Mouse (Mus musculus) induced T-regulatory cell, adult 2 months (primary cell): ENCODE results near the gene Fry.

Experiments
- DNase-seq: peaks from one replicate; pipeline ENCODE4 v3.0.0-alpha.2; 2012; ENCODE audit warnings: low read depth

Fry gene

GRCm38 (mm10) chr5:150389589-150390377, 271.3 kb downstream of the Fry start:
- no peak for DNase-seq

- no peak for DNase-seq
Measured at GRCm38 (mm10) chr5:150390422-150390821, 272.0 kb downstream of the Fry start.

DNA sequence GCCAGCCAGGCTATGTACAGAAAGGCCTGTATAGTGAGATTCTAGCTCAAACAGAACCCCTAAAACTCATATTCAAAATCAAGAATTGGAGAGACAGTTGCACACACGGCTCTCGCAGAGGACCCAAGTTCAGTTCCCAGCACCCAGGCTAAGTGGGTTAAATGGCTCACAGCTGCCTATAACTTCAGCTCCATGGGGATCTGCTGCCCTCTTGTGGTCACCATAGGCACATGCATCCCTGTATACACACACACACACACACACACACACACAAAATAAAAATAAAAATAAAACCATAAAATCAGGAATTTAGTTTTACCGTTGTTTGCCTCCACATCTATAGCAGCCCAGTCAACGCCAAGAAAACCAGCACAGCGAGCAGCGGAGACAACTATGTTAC, 276.2 kb downstream of the Fry start:
- peak; percentile 12 for DNase-seq

GRCm38 (mm10) chr5:150402832-150403447, 284.5 kb downstream of the Fry start:
- no peak for DNase-seq

DNA sequence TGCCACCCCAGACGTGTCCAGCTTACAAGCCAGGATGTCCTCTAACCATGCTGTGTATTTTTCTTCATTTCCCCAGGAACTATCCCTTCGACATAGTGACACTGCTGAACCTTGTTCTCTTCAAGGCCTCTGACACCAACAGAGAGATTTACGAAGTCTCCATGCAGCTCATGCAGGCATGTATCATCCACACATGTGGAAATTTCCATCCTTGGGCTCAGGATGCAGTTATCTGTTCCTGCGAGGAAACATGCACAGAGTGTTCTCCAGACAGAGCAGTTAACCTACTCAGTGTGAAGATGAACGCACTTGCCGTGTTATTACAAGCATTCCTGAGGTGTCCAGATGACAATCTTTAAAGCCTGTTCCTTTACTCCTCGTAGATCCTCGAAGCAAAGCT, 286.4 kb downstream of the Fry start:
- DNase-seq, result no peak

- no peak for DNase-seq
Measured at GRCm38 (mm10) chr5:150408979-150409378, 290.5 kb downstream of the Fry start.

GRCm38 (mm10) chr5:150409451-150410045, 291.1 kb downstream of the Fry start:
- DNase-seq, result no peak

GRCm38 (mm10) chr5:150412750-150413450, 294.5 kb downstream of the Fry start:
- no peak for DNase-seq

DNA sequence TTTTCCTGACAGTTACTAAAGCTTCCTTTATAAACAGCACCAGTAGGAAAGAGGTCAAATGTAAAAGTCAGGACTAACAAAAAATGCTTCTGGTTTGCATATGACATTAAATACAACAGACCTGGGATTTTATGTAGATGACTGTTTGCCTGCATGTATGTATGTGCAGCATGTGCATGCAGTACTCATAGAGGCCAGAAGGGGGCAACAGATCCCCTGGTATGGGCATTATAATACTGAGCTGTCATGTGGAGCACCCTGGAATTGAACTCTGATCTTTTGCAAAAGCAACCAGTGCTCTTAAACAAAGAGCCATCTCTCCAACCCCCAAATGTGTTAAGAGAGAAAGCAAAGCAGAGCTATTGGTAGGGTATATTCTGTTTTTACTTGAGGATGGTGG, 296.4 kb downstream of the Fry start:
- peak; percentile 13 for DNase-seq

GRCm38 (mm10) chr5:150417223-150417622, 298.8 kb downstream of the Fry start:
- no peak for DNase-seq

DNA sequence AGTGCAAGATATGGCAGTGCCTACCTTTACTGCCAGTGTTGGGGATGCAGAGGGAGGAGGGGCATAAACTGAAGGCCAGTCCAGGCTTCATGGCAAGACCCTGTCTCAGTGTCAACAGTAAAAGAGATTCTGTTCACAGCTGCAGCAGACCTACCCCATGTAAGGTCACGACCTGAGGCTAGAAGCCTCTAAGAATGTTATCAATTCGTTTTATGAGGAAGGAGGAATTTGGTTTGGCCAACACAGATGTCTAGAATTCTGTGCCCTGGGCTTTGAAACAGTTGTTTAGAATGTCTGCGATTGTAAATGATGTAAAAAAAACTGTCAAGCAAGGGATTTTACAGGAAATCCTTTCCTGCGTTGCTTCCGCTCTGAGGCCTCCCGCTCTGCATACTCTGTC, 299.6 kb downstream of the Fry start:
- DNase-seq, result no peak

DNA sequence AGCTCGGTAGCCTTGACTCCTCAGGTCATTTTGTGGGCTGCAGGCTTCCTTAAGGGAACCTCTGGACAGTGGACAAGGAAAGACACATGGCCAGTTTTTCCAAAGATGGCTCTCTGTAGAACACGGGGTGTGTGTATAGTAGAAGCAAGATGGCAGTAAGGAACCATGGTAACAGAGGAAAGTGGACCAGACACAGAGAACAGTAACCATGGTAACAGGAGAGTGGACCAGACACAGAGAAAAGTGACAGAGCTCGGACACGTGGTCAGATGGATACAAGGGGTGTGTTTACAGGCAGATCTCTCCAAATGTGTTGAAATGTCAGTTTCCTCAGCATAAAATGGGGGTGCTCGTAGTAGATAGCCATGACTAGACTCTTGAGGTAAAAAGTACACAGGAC, 306.6 kb downstream of the Fry start:
- DNase-seq, result no peak

GRCm38 (mm10) chr5:150426595-150426994, 308.1 kb downstream of the Fry start:
- peak; percentile 58 for DNase-seq

- peak; percentile 53 for DNase-seq
Measured at GRCm38 (mm10) chr5:150431286-150431685, 312.8 kb downstream of the Fry start.

DNA sequence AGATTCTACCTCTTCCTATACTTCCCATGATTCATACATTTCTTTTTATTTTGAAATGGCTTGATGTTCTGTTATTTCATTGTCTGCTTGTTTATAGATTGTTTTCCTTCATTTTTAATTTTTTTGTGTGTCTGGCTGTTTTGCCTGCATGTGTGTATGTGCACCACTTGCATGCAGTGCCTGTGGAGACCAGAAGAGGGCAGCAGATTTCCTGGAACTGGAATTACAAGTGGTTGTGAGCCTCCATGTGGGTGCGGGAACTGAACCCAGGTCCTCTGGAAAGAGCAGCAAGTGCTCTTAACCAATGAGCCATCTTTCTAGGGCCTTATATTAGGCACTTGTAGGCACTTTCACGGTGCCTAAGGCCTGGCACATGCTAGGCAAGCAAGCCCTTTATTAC, 314.5 kb downstream of the Fry start:
- DNase-seq, result peak; percentile 10

GRCm38 (mm10) chr5:150436629-150437389, 318.4 kb downstream of the Fry start:
- DNase-seq, result no peak

DNA sequence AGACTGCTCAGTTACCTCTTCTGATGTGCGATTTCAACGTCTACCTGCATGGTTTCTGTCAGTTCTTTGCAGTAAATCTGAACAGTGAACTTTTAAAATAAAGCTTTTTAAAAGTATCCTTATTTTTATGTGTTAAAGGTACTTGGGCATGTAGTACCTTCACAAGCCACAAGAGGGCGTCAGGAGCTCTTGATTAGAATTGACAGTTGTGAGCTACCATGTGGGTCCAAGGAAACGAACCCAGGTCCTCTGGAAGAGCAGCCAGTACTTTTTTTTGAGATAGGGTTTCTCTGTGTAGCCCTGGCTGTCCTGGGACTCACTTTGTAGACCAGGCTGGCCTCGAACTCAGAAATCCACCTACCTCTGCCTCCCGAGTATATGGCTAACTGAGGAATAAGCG, 323.2 kb downstream of the Fry start:
- peak; percentile 84 for DNase-seq

GRCm38 (mm10) chr5:150451281-150452003, 333.0 kb downstream of the Fry start:
- DNase-seq, result no peak

DNA sequence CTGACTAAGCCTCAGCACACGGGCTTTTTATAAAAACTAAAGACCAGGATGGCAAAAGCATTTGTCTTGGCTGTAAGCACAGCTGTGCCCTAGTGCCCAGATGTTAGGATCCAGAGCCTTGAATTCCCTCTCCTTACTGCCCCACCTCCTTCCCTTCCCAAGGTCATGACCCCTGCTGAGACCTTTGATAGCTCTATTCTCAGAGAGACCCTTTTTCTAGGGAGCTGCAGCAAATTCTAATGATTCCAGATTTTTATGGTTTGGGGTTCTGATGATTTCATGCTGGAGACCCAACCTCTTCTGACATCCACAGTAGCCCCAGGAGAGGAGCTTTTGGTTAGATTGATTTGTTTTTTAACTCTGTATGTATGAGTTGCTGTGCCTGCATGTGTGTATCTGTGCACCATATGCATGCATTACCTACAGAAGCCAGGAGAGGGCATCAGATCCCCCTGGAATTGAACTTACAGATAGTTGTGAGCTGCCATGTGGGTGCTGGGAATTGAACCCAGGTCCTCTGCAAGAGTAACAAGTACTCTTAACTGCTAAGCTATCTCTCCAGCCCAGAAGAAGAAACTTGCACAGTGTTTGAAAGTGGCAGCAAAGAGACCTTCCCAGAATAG, 333.7 kb downstream of the Fry start:
- no peak for DNase-seq

DNA sequence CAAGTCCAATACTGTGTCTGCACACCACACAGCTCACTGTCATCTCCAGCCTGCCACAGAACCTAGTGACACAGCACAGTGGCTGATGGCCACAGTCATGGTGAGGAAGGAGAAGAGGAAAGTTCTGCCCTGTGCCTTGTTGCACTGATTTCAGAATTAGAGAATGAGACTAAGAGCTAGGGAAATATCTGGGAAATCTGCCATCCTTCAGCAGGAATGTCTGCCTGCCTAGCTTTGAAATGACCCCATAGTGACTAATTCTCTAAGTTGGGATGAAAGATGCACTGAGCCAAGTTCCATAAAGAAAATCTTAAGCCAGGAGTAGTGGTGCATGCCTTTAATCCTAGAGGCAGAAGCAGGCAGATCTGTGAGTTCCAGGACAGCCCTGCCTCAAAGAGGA, 334.2 kb downstream of the Fry start:
- no peak for DNase-seq

DNA sequence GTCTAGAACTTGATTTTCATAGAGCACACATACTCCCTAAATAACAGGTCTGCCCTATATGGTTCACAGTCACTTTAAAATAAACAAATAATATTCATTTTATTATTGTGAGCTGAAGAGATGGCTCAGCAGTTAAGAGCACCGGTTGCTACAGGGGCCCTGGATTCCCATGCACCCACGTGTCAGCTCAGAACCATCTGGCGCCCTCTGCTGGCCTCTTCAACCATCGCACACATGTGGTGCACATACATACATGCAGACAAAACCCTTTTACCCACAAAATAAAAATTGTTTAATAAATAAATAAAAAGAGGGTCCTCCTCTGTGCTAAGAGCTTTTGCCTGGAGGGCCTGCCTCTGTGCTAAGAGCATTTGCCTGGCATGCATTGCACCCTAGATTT, 335.0 kb downstream of the Fry start:
- DNase-seq, result peak; percentile 13
